Mouse (Mus musculus) testis, adult 2 months (tissue): Measurements from ENCODE around the gene Ate1.

ENCODE experiments used
- CTCF ChIP-seq: fragments of 200-500 bp; IDR thresholded peaks from 2 replicates; pipeline ENCODE4 v1.5.1; 2012; ENCODE audit warnings: low read depth, mild to moderate bottlenecking, inconsistent platforms, low read length, moderate library complexity; ENCODE audit not compliant: control insufficient read depth, insufficient read depth, insufficient replicate concordance
- POLR2A ChIP-seq: fragments of 200-500 bp; IDR thresholded peaks from 2 replicates; pipeline ENCODE4 v1.6.1; 2012; ENCODE audit warnings: low read depth, mild to moderate bottlenecking, inconsistent platforms, low read length, moderate library complexity; ENCODE audit not compliant: control insufficient read depth

- no peak for TF ChIP-seq POLR2A
- TF ChIP-seq CTCF, result 0 out of 2 replicates have a peak, but pooled peaks have one; percentile 16
These were observed at the start of gene Ate1 for GRCm38 (mm10) chr7:130520049-130520425.
